Mouse (Mus musculus): ENCODE results near the gene Pde2a.

DNA sequence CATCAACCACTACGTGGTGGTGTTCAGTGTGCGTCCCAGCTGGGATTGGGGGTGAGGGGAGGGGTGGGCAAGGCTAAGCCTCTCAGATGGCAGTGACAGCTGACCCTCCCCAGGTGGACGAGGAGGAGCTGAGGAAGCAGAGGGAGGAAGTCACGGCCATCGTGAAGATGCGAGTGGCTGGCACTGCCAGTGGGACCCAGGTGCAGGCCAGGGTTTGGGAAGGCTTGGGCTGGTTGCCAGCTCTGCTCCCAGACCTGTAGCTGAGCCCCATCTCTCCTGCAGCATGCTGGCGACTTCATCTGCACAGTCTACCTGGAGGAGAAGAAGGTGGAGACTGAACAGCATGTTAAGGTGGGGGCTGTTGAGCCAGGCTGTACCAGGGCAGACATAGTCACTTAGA lies 20.0 kb upstream of the Pde2a start:
- TF ChIP-seq CTCF (IDR thresholded peaks at IDR 0.05; ENCODE audit: extremely low read depth, insufficient read length, insufficient replicate concordance, low read depth, low read length) (no peak), POLR2A (IDR thresholded peaks at IDR 0.05; ENCODE audit: low read depth, low read length) (no peak)

Data from small intestine, adult 2 months (tissue).